Mouse (Mus musculus) MEL-GATA-1-ER (cell line): ENCODE measurements around the gene Arcn1.

Experiments
- DNase-seq: peaks from one replicate; pipeline ENCODE4 v3.0.0-alpha.2; 2012; ENCODE audit warnings: low read depth; ENCODE audit errors: extremely low read depth

Arcn1 gene

GRCm38 (mm10) chr9:44719632-44720357, 47.9 kb downstream of the Arcn1 start:
- no peak for DNase-seq

GRCm38 (mm10) chr9:44718937-44719631, 48.6 kb downstream of the Arcn1 start:
- DNase-seq = no peak

GRCm38 (mm10) chr9:44717822-44718242, 49.8 kb downstream of the Arcn1 start:
- DNase-seq = no peak

GRCm38 (mm10) chr9:44716997-44717821, 50.4 kb downstream of the Arcn1 start:
- no peak for DNase-seq

GRCm38 (mm10) chr9:44715705-44716362, 51.8 kb downstream of the Arcn1 start:
- DNase-seq = no peak

- no peak for DNase-seq
Observed at GRCm38 (mm10) chr9:44715109-44715508, 52.5 kb downstream of the Arcn1 start.

GRCm38 (mm10) chr9:44713574-44713973, 54.1 kb downstream of the Arcn1 start:
- no peak for DNase-seq

GRCm38 (mm10) chr9:44713080-44713479, 54.6 kb downstream of the Arcn1 start:
- DNase-seq = no peak

GRCm38 (mm10) chr9:44711602-44712001, 56.0 kb downstream of the Arcn1 start:
- no peak for DNase-seq

- no peak for DNase-seq
Observed at GRCm38 (mm10) chr9:44710213-44710612, 57.4 kb downstream of the Arcn1 start.

GRCm38 (mm10) chr9:44709600-44709999, 58.0 kb downstream of the Arcn1 start:
- DNase-seq = no peak

- DNase-seq = no peak
Observed at GRCm38 (mm10) chr9:44708925-44709324, 58.7 kb downstream of the Arcn1 start.

GRCm38 (mm10) chr9:44708429-44708765, 59.2 kb downstream of the Arcn1 start:
- DNase-seq = no peak

GRCm38 (mm10) chr9:44707749-44708428, 59.8 kb downstream of the Arcn1 start:
- no peak for DNase-seq

GRCm38 (mm10) chr9:44699730-44700129, 67.9 kb downstream of the Arcn1 start:
- no peak for DNase-seq

GRCm38 (mm10) chr9:44699196-44699595, 68.4 kb downstream of the Arcn1 start:
- DNase-seq = no peak

GRCm38 (mm10) chr9:44697866-44698265, 69.8 kb downstream of the Arcn1 start:
- no peak for DNase-seq

- no peak for DNase-seq
Observed at GRCm38 (mm10) chr9:44693071-44693470, 74.6 kb downstream of the Arcn1 start.

- DNase-seq = no peak
Observed at GRCm38 (mm10) chr9:44691671-44692520, 75.7 kb downstream of the Arcn1 start.
